In genomic region chr10:120694472-120694871, GRCm38 (mm10) we compare ENCODE assay signal across 8 mouse cellular contexts.
DNase-seq lines count a peak whose midpoint lies in the region; ATAC-seq and TF ChIP-seq lines count a peak whose summit lies in the region.

No protein-coding gene starts in this region.

- peak; percentile 70 for DNase-seq in embryo, embryonic 10 days (ENCODE audit: low spot score)
- DNase-seq in embryo, embryonic 9.5 days (ENCODE audit: extremely low spot score), result no peak
- DNase-seq in midbrain, embryonic 11.5 days (ENCODE audit: low spot score, missing footprints), result peak; percentile 87
- no peak for DNase-seq in midbrain, postnatal 0 days (ENCODE audit: low spot score)
- no peak for DNase-seq in left cerebral cortex, postnatal 4 days
- no peak for DNase-seq in T-cell, adult 2 months (ENCODE audit: low spot score)

- no peak overlapping the region for H3K27ac ChIP-seq in midbrain, embryonic 11.5 days (ENCODE audit: low read depth, low read length)
- no peak overlapping the region for H3K27ac ChIP-seq in midbrain, postnatal 0 days (ENCODE audit: low read depth, low read length)
- no peak overlapping the region for H3K27ac ChIP-seq in limb, embryonic 12.5 days
- peak overlapping the region; percentile 82 for H3K27ac ChIP-seq in stomach, embryonic 16.5 days (ENCODE audit: low read length)

- TF ChIP-seq CTCF in midbrain, postnatal 0 days (IDR thresholded peaks at IDR 0.05), result no peak

- no peaks in the 10 kb centered on the region for H3K27me3 ChIP-seq in midbrain, embryonic 11.5 days (ENCODE audit: control insufficient read depth, insufficient read depth, low read length)
- no peaks in the 10 kb centered on the region for H3K27me3 ChIP-seq in midbrain, postnatal 0 days (ENCODE audit: insufficient read depth, low read length)
- H3K27me3 ChIP-seq in limb, embryonic 12.5 days, result no peaks in the 10 kb centered on the region
- H3K27me3 ChIP-seq in stomach, embryonic 16.5 days (ENCODE audit: control insufficient read depth, insufficient read depth, low read length), result no peaks in the 10 kb centered on the region

- H3K4me2 ChIP-seq in midbrain, embryonic 11.5 days, result no peak overlapping the region
- H3K4me2 ChIP-seq in midbrain, postnatal 0 days (ENCODE audit: low read depth, low read length, poor library complexity, severe bottlenecking), result no peak overlapping the region
- H3K4me2 ChIP-seq in limb, embryonic 12.5 days, result peak overlapping the region; percentile 40
- H3K4me2 ChIP-seq in stomach, embryonic 16.5 days (ENCODE audit: low read depth, low read length), result peak overlapping the region; percentile 50

- H3K9me3 ChIP-seq in midbrain, embryonic 11.5 days (ENCODE audit: control insufficient read depth, low read length), result no peaks in the 10 kb centered on the region
- no peaks in the 10 kb centered on the region for H3K9me3 ChIP-seq in midbrain, postnatal 0 days (ENCODE audit: low read length)
- H3K9me3 ChIP-seq in limb, embryonic 12.5 days, result no peaks in the 10 kb centered on the region
- no peaks in the 10 kb centered on the region for H3K9me3 ChIP-seq in stomach, embryonic 16.5 days (replicated peaks; ENCODE audit: control insufficient read depth, low read length)

- no peak overlapping the region for H3K4me3 ChIP-seq in midbrain, embryonic 11.5 days (ENCODE audit: low read depth, low read length)
- H3K4me3 ChIP-seq in midbrain, postnatal 0 days (ENCODE audit: low read depth, low read length), result no peak overlapping the region
- no peak overlapping the region for H3K4me3 ChIP-seq in limb, embryonic 12.5 days (replicated peaks)
- peak overlapping the region; percentile 28 for H3K4me3 ChIP-seq in stomach, embryonic 16.5 days (replicated peaks; ENCODE audit: low read length)

- H3K9ac ChIP-seq in midbrain, embryonic 11.5 days (ENCODE audit: low read length), result no peak overlapping the region
- H3K9ac ChIP-seq in midbrain, postnatal 0 days (replicated peaks; ENCODE audit: low read length, poor library complexity, severe bottlenecking), result no peak overlapping the region
- H3K9ac ChIP-seq in limb, embryonic 12.5 days (replicated peaks), result no peak overlapping the region; the same call in 1 of the 2 replicates
- peak overlapping the region; percentile 38; the same call in 1 of the 2 replicates for H3K9ac ChIP-seq in stomach, embryonic 16.5 days (ENCODE audit: low read length)

- 0 out of 2 replicates have a peak, but pooled peaks cover 3% of the 10 kb centered on the region for H3K4me1 ChIP-seq in midbrain, embryonic 11.5 days (ENCODE audit: control insufficient read depth, insufficient read depth, low read length)
- no peaks in the 10 kb centered on the region for H3K4me1 ChIP-seq in midbrain, postnatal 0 days (ENCODE audit: insufficient read depth, low read length)
- H3K4me1 ChIP-seq in limb, embryonic 12.5 days (replicated peaks), result peaks cover 34% of the 10 kb centered on the region
- H3K4me1 ChIP-seq in stomach, embryonic 16.5 days (ENCODE audit: control insufficient read depth, insufficient read depth, low read length), result peaks cover 16% of the 10 kb centered on the region

- WGBS in midbrain, embryonic 11.5 days, result 24% methylated on average over 18 of the region's 18 CpGs
- 26% methylated on average over 18 of the region's 18 CpGs for WGBS in midbrain, postnatal 0 days
- 14% methylated on average over 18 of the region's 18 CpGs for WGBS in limb, embryonic 12.5 days
- WGBS in stomach, embryonic 16.5 days, result 13% methylated on average over 18 of the region's 18 CpGs

- ATAC-seq in midbrain, embryonic 11.5 days (ENCODE audit: low FRiP score), result no peak
- no peak for ATAC-seq in midbrain, postnatal 0 days (ENCODE audit: low FRiP score)
- ATAC-seq in limb, embryonic 12.5 days (ENCODE audit: insufficient number of reproducible peaks, insufficient read depth, low FRiP score, low TSS enrichment, low read depth), result no peak
- no peak for ATAC-seq in stomach, embryonic 16.5 days (ENCODE audit: insufficient read depth, low FRiP score)

- intact Hi-C loops in left cerebral cortex, postnatal 4 days (cut with DNase I), result no loop called here

- no peaks in the 10 kb centered on the region for H3K36me3 ChIP-seq in midbrain, embryonic 11.5 days (ENCODE audit: control insufficient read depth, insufficient read depth, low read length)
- H3K36me3 ChIP-seq in midbrain, postnatal 0 days (ENCODE audit: insufficient read depth, low read length), result no peaks in the 10 kb centered on the region
- no peaks in the 10 kb centered on the region for H3K36me3 ChIP-seq in limb, embryonic 12.5 days
- H3K36me3 ChIP-seq in stomach, embryonic 16.5 days (ENCODE audit: control insufficient read depth, insufficient read depth, low read length), result no peaks in the 10 kb centered on the region

Comparison
In these comparisons a context has a peak if more than half of its experiments do, and no peak if none do; other contexts are left out.
1. DNase-seq: peak in embryo, embryonic 10 days (single experiment) and midbrain, embryonic 11.5 days (single experiment); none in embryo, embryonic 9.5 days (single experiment), midbrain, postnatal 0 days (single experiment), left cerebral cortex, postnatal 4 days (single experiment) and T-cell, adult 2 months (single experiment).
2. H3K4me2 ChIP-seq: peak in limb, embryonic 12.5 days (single experiment) and stomach, embryonic 16.5 days (single experiment); none in midbrain, embryonic 11.5 days (single experiment) and midbrain, postnatal 0 days (single experiment).